Mouse (Mus musculus): ENCODE measurements around the gene Fbxl13.
A peak's percentile ranks its signal among the peaks of the same experiment; 100 is the strongest.

Gene Fbxl13

DNA sequence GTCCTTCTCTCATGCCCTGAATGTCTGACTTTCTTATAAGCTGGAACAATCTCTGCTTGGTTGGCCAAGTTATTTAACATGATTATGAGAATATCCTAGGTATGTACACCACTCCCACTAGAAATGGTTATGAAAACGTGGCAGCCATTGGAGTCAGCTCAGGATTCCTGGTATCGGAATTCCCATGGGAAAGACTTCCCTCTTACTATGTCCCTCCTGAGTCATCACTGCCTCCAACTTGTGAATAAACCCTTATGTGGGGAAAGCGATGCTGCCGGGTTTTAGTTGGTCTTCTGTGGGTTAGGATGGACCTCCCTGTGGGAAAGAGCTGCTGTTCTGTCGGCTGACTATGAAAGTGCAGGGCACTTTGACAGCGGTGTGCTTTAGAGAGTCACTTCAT, 163.9 kb downstream of the Fbxl13 start:
- DNase-seq, result no peak

- DNase-seq, result peak; percentile 39
Observed at GRCm38 (mm10) chr5:21479746-21480145, 165.7 kb downstream of the Fbxl13 start.

GRCm38 (mm10) chr5:21478428-21478827, 167.0 kb downstream of the Fbxl13 start:
- DNase-seq, result no peak

DNA sequence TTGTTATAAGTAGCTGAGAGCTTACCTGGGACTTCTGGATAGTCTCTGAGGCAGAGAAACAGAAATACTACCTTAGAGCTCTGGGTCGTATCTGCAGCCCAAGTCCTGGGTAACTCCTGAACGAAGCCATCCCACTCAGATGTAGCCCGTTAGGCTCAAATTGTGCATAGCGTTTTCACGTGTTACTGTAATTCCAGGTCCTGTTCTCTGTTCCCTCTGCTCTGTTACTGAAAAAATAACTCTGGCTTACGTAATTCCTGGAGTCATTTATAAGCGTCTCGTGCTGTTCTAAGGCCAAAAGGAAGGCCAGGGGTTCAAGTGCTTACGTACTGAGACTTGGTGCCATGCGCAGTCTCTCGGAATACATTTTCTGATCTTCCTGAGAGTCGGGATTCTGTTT, 177.3 kb downstream of the Fbxl13 start:
- DNase-seq, result no peak

DNA sequence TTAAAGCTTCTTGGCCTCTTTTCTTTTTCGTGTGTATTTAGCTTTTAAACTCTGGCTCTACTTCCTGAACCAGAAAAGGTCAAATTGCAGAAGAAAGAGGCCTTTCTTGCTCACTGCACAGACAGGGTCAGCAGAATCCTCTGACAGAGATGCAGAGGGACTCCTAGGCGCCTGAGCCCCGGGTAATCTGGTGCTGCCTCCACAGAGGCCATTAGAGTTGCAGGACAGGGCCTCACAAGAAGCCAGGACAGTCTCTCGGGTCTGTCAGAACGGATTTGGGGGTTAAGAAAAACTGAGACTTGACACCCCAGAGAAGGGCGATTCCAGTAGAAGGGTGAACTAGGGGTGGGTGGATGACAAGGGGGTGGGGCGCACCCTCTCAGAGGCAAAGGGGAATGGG, 178.0 kb downstream of the Fbxl13 start:
- no peak for DNase-seq

- no peak for DNase-seq
Observed at GRCm38 (mm10) chr5:21440833-21441530, 204.5 kb downstream of the Fbxl13 start.

- DNase-seq, result no peak
Observed at GRCm38 (mm10) chr5:21439446-21440110, 205.9 kb downstream of the Fbxl13 start.

- no peak for DNase-seq
Observed at GRCm38 (mm10) chr5:21438428-21438827, 207.0 kb downstream of the Fbxl13 start.

- DNase-seq, result no peak
Observed at GRCm38 (mm10) chr5:21436471-21436975, 208.9 kb downstream of the Fbxl13 start.

DNA sequence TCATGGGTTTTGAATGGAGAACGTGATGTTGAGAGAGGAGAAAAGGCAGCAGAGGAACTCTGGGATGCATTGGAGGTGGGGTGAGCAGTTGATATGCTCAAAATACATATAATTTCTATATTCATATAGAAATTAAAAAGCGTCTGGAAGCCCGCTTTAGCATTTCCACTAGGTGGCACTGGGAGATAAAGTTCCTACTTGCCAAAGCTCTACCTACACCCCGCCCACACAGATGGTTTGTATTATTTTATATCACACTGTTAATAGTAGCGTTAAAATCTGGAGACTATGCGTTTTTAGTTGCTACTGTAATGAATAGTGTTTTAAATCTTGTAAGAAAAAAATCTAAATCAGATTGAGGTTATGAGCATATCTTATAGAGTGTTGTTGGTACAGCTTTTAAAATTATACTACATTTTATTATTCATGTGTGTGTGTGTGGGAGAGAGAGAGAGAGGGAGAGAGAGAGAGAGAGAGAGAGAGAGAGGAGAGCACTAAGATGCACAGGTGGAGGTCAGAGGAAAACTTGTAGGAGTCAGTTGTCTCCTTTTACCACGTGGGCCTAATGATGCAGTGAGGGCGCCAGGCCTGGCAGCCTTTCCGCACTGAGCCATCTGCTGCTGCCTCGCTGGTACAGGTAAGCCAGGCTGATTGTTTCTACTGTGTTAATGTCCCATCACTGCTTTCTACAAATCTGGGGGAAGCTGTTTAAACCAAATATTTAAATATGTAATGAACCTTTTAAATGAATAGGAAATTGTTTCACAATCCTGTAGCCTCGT, 211.1 kb downstream of the Fbxl13 start:
- DNase-seq, result peak; percentile 22
